Mouse (Mus musculus): ENCODE data around the gene Kmt5c.

DNA sequence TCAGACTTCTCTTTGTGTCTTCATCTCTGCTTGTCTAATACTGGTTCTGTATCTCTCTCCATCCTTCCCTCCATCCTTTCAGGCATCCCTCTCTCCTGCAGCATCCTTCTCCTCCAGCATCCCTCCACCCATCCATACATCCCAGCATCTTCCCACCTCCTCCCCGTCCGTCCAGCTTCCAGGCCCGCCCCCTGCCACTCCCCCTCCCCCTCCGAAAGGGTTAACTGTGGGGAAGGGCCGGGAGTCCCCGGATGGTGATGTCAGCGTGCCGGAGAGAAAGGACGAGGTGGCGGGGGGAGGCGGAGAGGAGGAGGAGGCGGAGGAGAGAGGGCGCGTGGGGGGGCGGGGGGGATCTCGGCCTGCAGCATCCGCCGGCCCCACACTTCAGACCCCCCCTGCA lies 49.5 kb upstream of the Kmt5c start, which contains the start of gene Brsk1:
- TF ChIP-seq CTCF (IDR thresholded peaks at IDR 0.05; ENCODE audit: extremely low read depth, insufficient read depth, insufficient read length, insufficient replicate concordance) (no peak), POLR2A (IDR thresholded peaks at IDR 0.05; ENCODE audit: low read depth, low read length) (no peak)
